Mouse (Mus musculus): ENCODE data around the gene Trpm3. TPM values are rescaled to one million over a fixed set of nuclear protein-coding genes. Genes with fewer than 3 reads are reported as not detected.

Trpm3 gene
- polyA plus RNA-seq, 1 experiment, result 0.08 TPM

GRCm38 (mm10) chr19:22303021-22303951 is 164.4 kb downstream of the Trpm3 start:
- Histone ChIP-seq H3K4me3 (ENCODE audit: extremely low read depth, insufficient read depth, insufficient read length) (no peak overlapping the region), H3K27me3 (ENCODE audit: control insufficient read depth, insufficient read depth, low read length) (no peaks in the 10 kb centered on the region), H3K27ac (ENCODE audit: insufficient read depth, low read length) (no peak overlapping the region), H3K36me3 (ENCODE audit: control insufficient read depth, insufficient read depth, low read length) (no peaks in the 10 kb centered on the region), H3K4me1 (ENCODE audit: control insufficient read depth, insufficient read depth, insufficient read length) (no peaks in the 10 kb centered on the region)
- 71% methylated on average over 17 of the region's 17 CpGs for WGBS
- DNase-seq (ENCODE audit: low read depth in 1 of 2, low spot score in 2 of 2), result no peak
- TF ChIP-seq POLR2A (IDR thresholded peaks at IDR 0.05; ENCODE audit: low read depth, low read length), result no peak
- TF ChIP-seq CTCF (IDR thresholded peaks at IDR 0.05; ENCODE audit: extremely low read depth, insufficient read depth, insufficient read length, insufficient replicate concordance), result no peak

DNA sequence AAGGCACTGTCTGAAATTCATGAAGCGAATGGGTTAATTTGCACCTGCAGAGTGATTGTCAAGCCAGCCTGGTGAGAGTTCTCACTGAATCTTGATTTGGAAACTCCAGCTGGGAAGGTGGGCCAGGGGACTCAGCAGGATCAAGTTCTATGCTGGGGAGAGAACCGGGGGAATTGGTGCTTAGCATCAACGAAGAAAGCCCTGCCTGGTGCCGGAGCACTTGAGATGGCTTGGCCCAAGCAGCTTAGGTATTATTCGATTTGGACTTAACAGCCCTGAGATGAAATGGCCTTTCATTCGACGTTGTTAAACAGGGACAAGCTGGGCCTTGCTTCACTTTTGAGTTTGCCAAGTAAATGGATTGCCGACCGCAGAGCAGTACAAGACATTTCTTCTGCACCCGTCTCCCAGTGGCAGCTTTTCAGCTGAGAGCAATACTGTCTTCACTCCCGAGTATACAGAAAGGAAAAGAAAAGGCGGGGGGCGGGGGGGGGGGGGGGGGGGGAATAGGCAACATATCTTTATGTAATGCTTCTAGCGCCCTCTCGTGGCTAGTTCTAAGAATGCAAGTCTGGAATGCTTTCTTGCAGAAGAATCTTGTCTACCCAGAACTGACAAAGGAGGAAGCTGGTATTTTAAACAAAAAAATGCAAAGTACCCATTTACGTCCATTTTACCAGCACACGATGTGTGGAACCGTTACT is 165.3 kb downstream of the Trpm3 start:
- no peak overlapping the region for H3K4me3 ChIP-seq (ENCODE audit: extremely low read depth, insufficient read depth, insufficient read length)
- no peak overlapping the region for H3K27ac ChIP-seq (ENCODE audit: insufficient read depth, low read length)
- H3K4me1 ChIP-seq (ENCODE audit: control insufficient read depth, insufficient read depth, insufficient read length), result no peaks in the 10 kb centered on the region
- H3K36me3 ChIP-seq (ENCODE audit: control insufficient read depth, insufficient read depth, low read length), result no peaks in the 10 kb centered on the region
- H3K27me3 ChIP-seq (ENCODE audit: control insufficient read depth, insufficient read depth, low read length), result no peaks in the 10 kb centered on the region
- no peak for TF ChIP-seq POLR2A (IDR thresholded peaks at IDR 0.05; ENCODE audit: low read depth, low read length)
- TF ChIP-seq CTCF (IDR thresholded peaks at IDR 0.05; ENCODE audit: extremely low read depth, insufficient read depth, insufficient read length, insufficient replicate concordance), result no peak
- 17% methylated on average over 17 of the region's 18 CpGs for WGBS
- DNase-seq (ENCODE audit: low read depth in 1 of 2, low spot score in 2 of 2), result peak; percentile 21 to 54

DNA sequence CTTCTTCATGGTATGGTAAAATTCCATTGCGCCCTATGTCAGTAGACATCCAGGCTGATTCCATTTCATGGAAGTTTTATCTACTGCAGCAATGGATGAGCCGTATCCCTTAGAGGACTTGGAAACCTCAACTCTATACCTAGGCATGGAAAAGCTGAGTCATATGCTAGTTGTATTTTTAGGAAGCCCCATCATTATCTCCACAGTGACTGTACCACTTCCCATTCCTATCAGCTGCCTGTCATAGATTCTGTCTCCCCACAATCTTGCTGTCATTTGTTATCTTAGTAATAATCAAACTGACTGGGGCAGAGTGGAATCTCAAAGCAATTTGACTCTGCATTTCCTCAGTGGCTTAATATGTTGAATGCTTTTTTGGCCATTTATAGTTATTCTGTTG is 169.2 kb downstream of the Trpm3 start:
- WGBS, result 72% methylated on average over 2 of the region's 2 CpGs
- TF ChIP-seq CTCF (IDR thresholded peaks at IDR 0.05; ENCODE audit: extremely low read depth, insufficient read depth, insufficient read length, insufficient replicate concordance) (no peak), POLR2A (IDR thresholded peaks at IDR 0.05; ENCODE audit: low read depth, low read length) (no peak)

DNA sequence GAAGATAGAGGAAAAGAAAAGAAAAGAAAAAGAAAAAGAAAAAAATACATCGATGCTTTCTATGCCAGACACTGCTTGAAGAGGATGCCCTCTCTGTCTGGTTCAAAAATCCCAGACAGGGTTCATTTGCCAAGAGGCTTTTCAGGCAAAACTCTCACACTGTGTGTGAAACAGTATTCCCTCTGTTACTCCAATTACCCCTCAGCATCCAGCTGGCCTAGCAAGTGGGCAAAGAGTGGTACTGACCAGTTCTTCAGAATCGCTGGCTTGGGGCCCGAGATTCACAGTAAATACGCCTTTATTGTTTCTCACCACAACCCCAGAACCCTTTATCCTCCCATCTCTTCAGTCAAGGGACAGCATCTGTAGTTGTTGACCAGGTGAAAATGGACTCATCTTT is 178.5 kb downstream of the Trpm3 start:
- no peaks in the 10 kb centered on the region for H3K36me3 ChIP-seq (ENCODE audit: control insufficient read depth, insufficient read depth, low read length)
- no peak for DNase-seq (ENCODE audit: low read depth in 1 of 2, low spot score in 2 of 2)
- no peaks in the 10 kb centered on the region for H3K4me1 ChIP-seq (ENCODE audit: control insufficient read depth, insufficient read depth, insufficient read length)
- no peak for TF ChIP-seq CTCF (IDR thresholded peaks at IDR 0.05; ENCODE audit: extremely low read depth, insufficient read depth, insufficient read length, insufficient replicate concordance)
- no peak overlapping the region for H3K4me3 ChIP-seq (ENCODE audit: extremely low read depth, insufficient read depth, insufficient read length)
- H3K27ac ChIP-seq (ENCODE audit: insufficient read depth, low read length), result no peak overlapping the region
- WGBS, result 94% methylated on average over 4 of the region's 4 CpGs
- no peaks in the 10 kb centered on the region for H3K27me3 ChIP-seq (ENCODE audit: control insufficient read depth, insufficient read depth, low read length)

More for the DNA sequence above, 169.2 kb downstream of the Trpm3 start:
- no peak for DNase-seq (ENCODE audit: low read depth in 1 of 2, low spot score in 2 of 2)
- no peaks in the 10 kb centered on the region for H3K4me1 ChIP-seq (ENCODE audit: control insufficient read depth, insufficient read depth, insufficient read length)
- no peak overlapping the region for H3K27ac ChIP-seq (ENCODE audit: insufficient read depth, low read length)
- no peaks in the 10 kb centered on the region for H3K36me3 ChIP-seq (ENCODE audit: control insufficient read depth, insufficient read depth, low read length)
- H3K27me3 ChIP-seq (ENCODE audit: control insufficient read depth, insufficient read depth, low read length), result no peaks in the 10 kb centered on the region
- H3K4me3 ChIP-seq (ENCODE audit: extremely low read depth, insufficient read depth, insufficient read length), result no peak overlapping the region

GRCm38 (mm10) chr19:22326813-22327212 is 188.0 kb downstream of the Trpm3 start:
- WGBS, result 75% methylated on average over 2 of the region's 2 CpGs
- TF ChIP-seq POLR2A (IDR thresholded peaks at IDR 0.05; ENCODE audit: low read depth, low read length), result no peak
- TF ChIP-seq CTCF (IDR thresholded peaks at IDR 0.05; ENCODE audit: extremely low read depth, insufficient read depth, insufficient read length, insufficient replicate concordance), result no peak
- no peaks in the 10 kb centered on the region for H3K4me1 ChIP-seq (ENCODE audit: control insufficient read depth, insufficient read depth, insufficient read length)

DNA sequence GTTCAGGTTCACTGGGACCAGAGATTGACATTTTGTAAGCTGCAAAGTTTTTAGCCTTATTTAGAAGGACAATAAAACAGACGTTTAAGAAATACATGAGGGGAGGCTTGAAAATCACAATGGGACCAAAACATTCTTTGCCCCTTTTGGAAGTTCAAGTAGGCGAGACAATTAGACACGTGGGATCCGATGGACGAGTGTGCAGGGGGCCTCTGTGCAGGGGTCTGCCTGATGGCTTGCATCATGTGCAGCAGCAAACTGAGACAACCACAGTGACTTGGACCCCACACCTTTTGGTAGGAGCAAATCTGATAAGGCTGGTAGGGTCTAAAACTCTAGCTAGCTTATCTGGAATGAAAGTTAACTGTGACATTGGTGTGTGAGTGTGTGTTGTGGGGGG is 188.4 kb downstream of the Trpm3 start:
- Histone ChIP-seq H3K27me3 (ENCODE audit: control insufficient read depth, insufficient read depth, low read length) (no peaks in the 10 kb centered on the region), H3K4me1 (ENCODE audit: control insufficient read depth, insufficient read depth, insufficient read length) (no peaks in the 10 kb centered on the region), H3K27ac (ENCODE audit: insufficient read depth, low read length) (no peak overlapping the region), H3K36me3 (ENCODE audit: control insufficient read depth, insufficient read depth, low read length) (no peaks in the 10 kb centered on the region), H3K4me3 (ENCODE audit: extremely low read depth, insufficient read depth, insufficient read length) (no peak overlapping the region)
- DNase-seq (ENCODE audit: low read depth in 1 of 2, low spot score in 2 of 2), result no peak
- WGBS, result 74% methylated on average over 5 of the region's 5 CpGs
- TF ChIP-seq CTCF (IDR thresholded peaks at IDR 0.05; ENCODE audit: extremely low read depth, insufficient read depth, insufficient read length, insufficient replicate concordance) (no peak), POLR2A (IDR thresholded peaks at IDR 0.05; ENCODE audit: low read depth, low read length) (no peak)

More at GRCm38 (mm10) chr19:22326813-22327212, 188.0 kb downstream of the Trpm3 start:
- Histone ChIP-seq H3K27ac (ENCODE audit: insufficient read depth, low read length) (no peak overlapping the region), H3K27me3 (ENCODE audit: control insufficient read depth, insufficient read depth, low read length) (no peaks in the 10 kb centered on the region), H3K4me3 (ENCODE audit: extremely low read depth, insufficient read depth, insufficient read length) (no peak overlapping the region), H3K36me3 (ENCODE audit: control insufficient read depth, insufficient read depth, low read length) (no peaks in the 10 kb centered on the region)
- DNase-seq (ENCODE audit: low read depth in 1 of 2, low spot score in 2 of 2), result no peak

Measured in spleen, adult 2 months (tissue).